Mouse (Mus musculus) kidney, adult 2 months (tissue): ENCODE data around the gene Tdo2.

Experiments used
- CTCF ChIP-seq: fragments of 200-500 bp; conservative IDR thresholded peaks from 2 replicates; pipeline ENCODE4 v1.5.1; 2011; ENCODE audit warnings: low read depth, mild to moderate bottlenecking, control low read depth, low read length, moderate library complexity, mixed read lengths; ENCODE audit not compliant: insufficient read depth, insufficient read length
- POLR2A ChIP-seq: fragments of 200-500 bp; IDR thresholded peaks from one replicate; pipeline ENCODE4 v1.6.1; 2011; ENCODE audit warnings: low read depth, low read length, control low read depth

GRCm38 (mm10) chr3:81942341-81942740 is 33.7 kb downstream of the Tdo2 start:
- TF ChIP-seq CTCF: no peak
- no peak for TF ChIP-seq POLR2A
